Mouse (Mus musculus) liver, adult 2 months (tissue): Measurements from ENCODE around the gene Tktl1. TPM values are rescaled to one million over a fixed set of nuclear protein-coding genes. Genes with fewer than 3 reads are reported as not detected.

Source experiments
- DNase-seq: peaks from one replicate; pipeline ENCODE4 v3.0.0-alpha.2; 2011; ENCODE audit warnings: low read depth, low spot score; ENCODE audit errors: extremely low read depth
- H3K27ac ChIP-seq: fragments of 200-500 bp; replicated peaks from 2 replicates; pipeline ENCODE4 v1.5.1; 2012; ENCODE audit warnings: low read depth, mild to moderate bottlenecking, control low read depth, inconsistent platforms, low read length; ENCODE audit not compliant: insufficient read depth
- H3K27me3 ChIP-seq: fragments of 200-500 bp; 2 replicates; pipeline ENCODE4 v1.6.1; 2012; ENCODE audit warnings: mild to moderate bottlenecking, moderate library complexity, low read length, inconsistent platforms; ENCODE audit not compliant: control insufficient read depth, insufficient read depth
- H3K36me3 ChIP-seq: fragments of 200-500 bp; 2 replicates; pipeline ENCODE4 v1.6.1; 2012; ENCODE audit warnings: low read length, inconsistent platforms; ENCODE audit not compliant: control insufficient read depth, insufficient read depth
- H3K4me1 ChIP-seq: fragments of 200-500 bp; 2 replicates; pipeline ENCODE4 v1.6.1; 2011; ENCODE audit warnings: low read length; ENCODE audit not compliant: control insufficient read depth, insufficient read depth
- H3K4me3 ChIP-seq: fragments of 200-500 bp; 2 replicates; pipeline ENCODE4 v1.5.1; 2011; ENCODE audit warnings: low read depth, mild to moderate bottlenecking, control low read depth, low read length, moderate library complexity; ENCODE audit not compliant: insufficient read depth
- H3K79me2 ChIP-seq: fragments of 200-500 bp; 2 replicates; pipeline ENCODE4 v1.6.1; 2012; ENCODE audit warnings: inconsistent platforms, mild to moderate bottlenecking, low read length, moderate library complexity; ENCODE audit not compliant: control insufficient read depth, insufficient read depth
- H3K9ac ChIP-seq: fragments of 200-500 bp; 2 replicates; pipeline ENCODE4 v1.6.1; 2012; ENCODE audit warnings: low read depth, mild to moderate bottlenecking, control low read depth, inconsistent platforms, low read length
- CTCF ChIP-seq: fragments of 200-500 bp; IDR thresholded peaks from 2 replicates; pipeline ENCODE4 v1.5.1; 2011; ENCODE audit warnings: low read depth, low read length, control low read depth
- POLR2A ChIP-seq: fragments of 200-500 bp; IDR thresholded peaks from 2 replicates; pipeline ENCODE4 v1.6.1; 2011; ENCODE audit warnings: low read length, control low read depth; ENCODE audit not compliant: insufficient read depth; ENCODE audit errors: extremely low read depth
- WGBS: fragments of 180-500 bp; shearing (Covaris S2); methylation state at CpG from one replicate; pipeline ENCODE4 v1.1.7; 2018; 5-methylcytosine and 5-hydroxymethylcytosine counted together
- polyA plus RNA-seq: library from polyadenylated mRNA; depleted of rRNA; stranded (reverse); fragments of >200 nt; gene quantifications from 2 replicates; pipeline ENCODE4 v1.2.3, GENCODE M21; 2012
- total RNA-seq: library from RNA; depleted of rRNA; stranded (reverse); fragments of >200 nt; gene quantifications from 2 replicates; pipeline ENCODE4 v1.2.3, GENCODE M21; 2014

The Tktl1 gene
- total and polyA plus RNA-seq, 2 experiments = under 0.01 TPM; not detected in 1

GRCm38 (mm10) chrX:74245107-74245506, 68.0 kb downstream of the Tktl1 start:
- H3K79me2 ChIP-seq = no peaks in the 10 kb centered on the region
- no peaks in the 10 kb centered on the region for H3K27me3 ChIP-seq
- no peak for DNase-seq
- TF ChIP-seq POLR2A (no peak), CTCF (no peak)
- H3K27ac ChIP-seq = no peak overlapping the region
- H3K4me3 ChIP-seq = peak overlapping the region; percentile 72
- H3K4me1 ChIP-seq = peaks cover 2% of the 10 kb centered on the region; the same call in 1 of the 2 replicates
- 68% methylated on average over 1 of the region's 1 CpGs for WGBS
- no peak overlapping the region for H3K9ac ChIP-seq
- H3K36me3 ChIP-seq = no peaks in the 10 kb centered on the region

GRCm38 (mm10) chrX:74245687-74246086, 68.6 kb downstream of the Tktl1 start:
- peak overlapping the region; percentile 50 for H3K27ac ChIP-seq
- 18% methylated on average over 21 of the region's 21 CpGs for WGBS
- no peaks in the 10 kb centered on the region for H3K79me2 ChIP-seq
- H3K36me3 ChIP-seq = no peaks in the 10 kb centered on the region
- no peaks in the 10 kb centered on the region for H3K27me3 ChIP-seq
- peak overlapping the region; percentile 69 for H3K9ac ChIP-seq
- TF ChIP-seq CTCF (no peak), POLR2A (no peak)
- DNase-seq = no peak
- peak overlapping the region; percentile 72 for H3K4me3 ChIP-seq
- H3K4me1 ChIP-seq = peaks cover 3% of the 10 kb centered on the region; the same call in 1 of the 2 replicates

- peak; percentile 79 for DNase-seq
- TF ChIP-seq POLR2A = peak; percentile 81
- TF ChIP-seq CTCF = no peak
- Histone ChIP-seq H3K27ac (peak overlapping the region; percentile 50), H3K27me3 (no peaks in the 10 kb centered on the region), H3K4me3 (peak overlapping the region; percentile 72), H3K79me2 (no peaks in the 10 kb centered on the region), H3K9ac (peak overlapping the region; percentile 69), H3K4me1 (peaks cover 3% of the 10 kb centered on the region; the same call in 1 of the 2 replicates), H3K36me3 (no peaks in the 10 kb centered on the region)
- WGBS = under 1% methylated on average over 35 of the region's 38 CpGs
Measured at GRCm38 (mm10) chrX:74246213-74246681, 69.2 kb downstream of the Tktl1 start.

GRCm38 (mm10) chrX:74246693-74247092, 69.6 kb downstream of the Tktl1 start:
- Histone ChIP-seq H3K27ac (peak overlapping the region; percentile 38; the same call in 1 of the 2 replicates), H3K4me1 (peaks cover 3% of the 10 kb centered on the region; the same call in 1 of the 2 replicates), H3K4me3 (peak overlapping the region; percentile 60), H3K27me3 (no peaks in the 10 kb centered on the region), H3K79me2 (no peaks in the 10 kb centered on the region), H3K9ac (peak overlapping the region; percentile 67), H3K36me3 (no peaks in the 10 kb centered on the region)
- 7% methylated on average over 15 of the region's 15 CpGs for WGBS
- TF ChIP-seq CTCF (no peak), POLR2A (no peak)
- DNase-seq = no peak

- Histone ChIP-seq H3K79me2 (no peaks in the 10 kb centered on the region), H3K36me3 (no peaks in the 10 kb centered on the region), H3K4me1 (peaks cover 3% of the 10 kb centered on the region; the same call in 1 of the 2 replicates), H3K27ac (no peak overlapping the region), H3K4me3 (no peak overlapping the region), H3K27me3 (no peaks in the 10 kb centered on the region), H3K9ac (no peak overlapping the region)
- TF ChIP-seq CTCF (peak; percentile 67), POLR2A (no peak)
- no peak for DNase-seq
- WGBS = 4% methylated on average over 2 of the region's 3 CpGs
Measured at GRCm38 (mm10) chrX:74248651-74249050, 71.6 kb downstream of the Tktl1 start.

- no peaks in the 10 kb centered on the region for H3K36me3 ChIP-seq
- H3K4me3 ChIP-seq = peak within 1 kb of the TSS; percentile 50
- WGBS = 2% methylated on average over 20 of the region's 38 CpGs
- no peaks in the 10 kb centered on the region for H3K27me3 ChIP-seq
- peak; percentile 58 for TF ChIP-seq CTCF
- TF ChIP-seq POLR2A = no peak
- no peak for DNase-seq
- 0 out of 2 replicates have a peak within 1 kb of the TSS, but pooled peaks have one; percentile 8 for H3K27ac ChIP-seq
- H3K79me2 ChIP-seq = no peaks in the 10 kb centered on the region
- peaks cover 3% of the 10 kb centered on the region; the same call in 1 of the 2 replicates for H3K4me1 ChIP-seq
- peak within 1 kb of the TSS; percentile 66 for H3K9ac ChIP-seq
Measured at GRCm38 (mm10) chrX:74249615-74250014, 72.6 kb downstream of the Tktl1 start, which contains the start of gene Flna. TSS of gene Flna (minus strand) at chrX:74249820.
